Mouse (Mus musculus) hindbrain, embryonic 11.5 days (tissue): ENCODE measurements around the gene Dst. TPM values are rescaled to one million over a fixed set of nuclear protein-coding genes. Genes with fewer than 3 reads are reported as not detected.

Experiments used
- ATAC-seq: fragments of 200-750 bp; cut with Nextera tagmentation; 2 replicates; pipeline ENCODE4 v1.8.0; 2017; ENCODE audit warnings: mild to moderate bottlenecking, moderate TSS enrichment, moderate library complexity; ENCODE audit not compliant: low FRiP score
- DNase-seq: peaks from one replicate; pipeline ENCODE4 v3.0.0-alpha.2; 2015; ENCODE audit warnings: low spot score
- H3K27ac ChIP-seq: fragments of 300-500 bp; sonication (generic); 2 replicates; pipeline ENCODE4 v1.5.1; 2014; ENCODE audit warnings: mild to moderate bottlenecking, low read depth, low read length
- H3K27me3 ChIP-seq: fragments of 300-500 bp; sonication (generic); 2 replicates; pipeline ENCODE4 v1.6.1; 2014; ENCODE audit warnings: mild to moderate bottlenecking, low read length, moderate library complexity, mixed read lengths; ENCODE audit not compliant: control insufficient read depth, insufficient read depth
- H3K36me3 ChIP-seq: fragments of 300-500 bp; sonication (generic); 2 replicates; pipeline ENCODE4 v1.6.1; 2014; ENCODE audit warnings: mild to moderate bottlenecking, low read length, moderate library complexity, mixed read lengths; ENCODE audit not compliant: control insufficient read depth, insufficient read depth
- H3K4me1 ChIP-seq: fragments of 300-500 bp; sonication (generic); replicated peaks from 2 replicates; pipeline ENCODE4 v1.6.1; 2014; ENCODE audit warnings: low read length, mixed read lengths; ENCODE audit not compliant: control insufficient read depth, insufficient read depth
- H3K4me2 ChIP-seq: fragments of 300-500 bp; sonication (generic); replicated peaks from 2 replicates; pipeline ENCODE4 v1.6.1; 2014; ENCODE audit warnings: mild to moderate bottlenecking, low read depth, low read length
- H3K4me3 ChIP-seq: fragments of 300-500 bp; sonication (generic); 2 replicates; pipeline ENCODE4 v1.5.1; 2014; ENCODE audit warnings: low read depth, low read length
- H3K9ac ChIP-seq: fragments of 300-500 bp; sonication (generic); 2 replicates; pipeline ENCODE4 v1.6.1; 2014; ENCODE audit warnings: low read depth, low read length
- H3K9me3 ChIP-seq: fragments of 300-500 bp; sonication (generic); 2 replicates; pipeline ENCODE4 v1.6.1; 2016; ENCODE audit warnings: low read length; ENCODE audit not compliant: control insufficient read depth
- WGBS: fragments of 180-500 bp; shearing (Covaris S2); extraction: QIAGEN DNeasy Blood & Tissue Kit; methylation state at CpG from one replicate; pipeline ENCODE4 v1.1.7; 2014; 5-methylcytosine and 5-hydroxymethylcytosine counted together
- polyA plus RNA-seq: library from polyadenylated mRNA; unstranded; fragments of >200 nt; fragmentation: Nextera tagmentation; extraction: Ambion mirVana; gene quantifications from 2 replicates; pipeline ENCODE4 v1.2.1, GENCODE M21; 2014

Dst gene
- polyA plus RNA-seq, 1 experiment from 2014 or later, result 60.0 TPM

- Histone ChIP-seq H3K4me2 (no peak overlapping the region), H3K4me1 (no peaks in the 10 kb centered on the region), H3K36me3 (no peaks in the 10 kb centered on the region), H3K9ac (no peak overlapping the region), H3K9me3 (no peaks in the 10 kb centered on the region), H3K27ac (no peak overlapping the region), H3K27me3 (no peaks in the 10 kb centered on the region), H3K4me3 (no peak overlapping the region)
- 65% methylated on average over 10 of the region's 10 CpGs for WGBS
- no peak for ATAC-seq
- peak; percentile 58 for DNase-seq
Observed at GRCm38 (mm10) chr1:33892784-33893183, 15.2 kb upstream of the Dst start.

DNA sequence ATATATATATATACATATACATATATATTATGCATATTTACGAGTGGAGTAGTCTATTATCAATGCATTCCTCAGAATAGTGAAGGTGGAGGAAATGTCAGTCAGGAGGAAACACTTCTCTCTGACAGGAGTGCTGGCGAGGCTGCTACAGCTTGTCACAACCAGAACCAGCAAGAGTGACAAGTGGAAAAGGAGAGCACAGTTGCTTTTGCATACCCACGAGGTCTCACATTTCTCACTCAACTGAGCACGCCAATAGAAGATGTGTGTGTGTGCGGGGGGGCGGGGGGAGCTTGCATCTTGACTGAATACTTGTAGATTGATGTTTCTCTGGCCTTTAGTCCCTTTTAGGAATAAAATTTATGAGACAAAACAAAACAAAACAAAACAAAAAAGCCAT is 11.9 kb upstream of the Dst start:
- DNase-seq (no peak), ATAC-seq (no peak)
- no peak overlapping the region for H3K27ac ChIP-seq
- no peaks in the 10 kb centered on the region for H3K4me1 ChIP-seq
- H3K9me3 ChIP-seq, result no peaks in the 10 kb centered on the region
- no peak overlapping the region for H3K4me2 ChIP-seq
- no peak overlapping the region for H3K4me3 ChIP-seq
- H3K27me3 ChIP-seq, result no peaks in the 10 kb centered on the region
- no peaks in the 10 kb centered on the region for H3K36me3 ChIP-seq
- 74% methylated on average over 6 of the region's 6 CpGs for WGBS
- no peak overlapping the region for H3K9ac ChIP-seq

DNA sequence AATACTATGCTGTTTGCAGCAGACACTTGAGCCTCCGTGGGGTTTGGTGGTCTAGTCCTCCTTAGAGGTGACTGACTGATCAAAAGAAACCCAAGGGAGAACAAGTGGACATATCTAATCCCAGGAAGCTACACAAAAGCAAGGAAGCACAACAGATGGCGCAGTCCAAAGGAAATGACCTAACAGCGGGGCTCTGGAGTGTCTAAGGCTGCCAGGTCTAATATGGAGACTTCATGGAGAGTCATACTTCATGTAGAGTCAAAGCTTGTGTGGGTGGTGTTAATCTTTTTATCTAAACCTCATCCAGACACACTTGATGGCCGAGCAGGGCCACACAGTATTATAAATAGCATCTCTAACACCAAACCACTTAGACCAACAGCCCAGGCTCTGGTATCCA is 11.4 kb upstream of the Dst start:
- Histone ChIP-seq H3K4me1 (no peaks in the 10 kb centered on the region), H3K27ac (no peak overlapping the region), H3K9me3 (no peaks in the 10 kb centered on the region), H3K36me3 (no peaks in the 10 kb centered on the region), H3K4me3 (no peak overlapping the region), H3K4me2 (no peak overlapping the region), H3K27me3 (no peaks in the 10 kb centered on the region), H3K9ac (no peak overlapping the region)
- 92% methylated on average over 4 of the region's 4 CpGs for WGBS
- ATAC-seq (no peak), DNase-seq (no peak)

GRCm38 (mm10) chr1:33897426-33897825 is 10.6 kb upstream of the Dst start:
- Histone ChIP-seq H3K9ac (no peak overlapping the region), H3K9me3 (no peaks in the 10 kb centered on the region), H3K4me3 (no peak overlapping the region), H3K36me3 (no peaks in the 10 kb centered on the region), H3K4me1 (no peaks in the 10 kb centered on the region), H3K27me3 (no peaks in the 10 kb centered on the region), H3K4me2 (no peak overlapping the region), H3K27ac (no peak overlapping the region)
- DNase-seq (no peak), ATAC-seq (no peak)
- WGBS, result 90% methylated on average over 11 of the region's 11 CpGs

GRCm38 (mm10) chr1:33898373-33898772 is 9.7 kb upstream of the Dst start:
- Histone ChIP-seq H3K9me3 (no peaks in the 10 kb centered on the region), H3K27ac (no peak overlapping the region), H3K9ac (no peak overlapping the region), H3K27me3 (no peaks in the 10 kb centered on the region), H3K36me3 (no peaks in the 10 kb centered on the region), H3K4me1 (no peaks in the 10 kb centered on the region), H3K4me3 (no peak overlapping the region), H3K4me2 (no peak overlapping the region)
- 89% methylated on average over 6 of the region's 6 CpGs for WGBS
- DNase-seq (no peak), ATAC-seq (no peak)

- Histone ChIP-seq H3K9ac (no peak overlapping the region), H3K27ac (no peak overlapping the region), H3K27me3 (no peaks in the 10 kb centered on the region), H3K4me2 (no peak overlapping the region), H3K4me3 (no peak overlapping the region), H3K4me1 (no peaks in the 10 kb centered on the region), H3K36me3 (no peaks in the 10 kb centered on the region), H3K9me3 (no peaks in the 10 kb centered on the region)
- 94% methylated on average over 8 of the region's 8 CpGs for WGBS
- ATAC-seq (no peak), DNase-seq (no peak)
Observed at GRCm38 (mm10) chr1:33900175-33900574, 7.8 kb upstream of the Dst start.

DNA sequence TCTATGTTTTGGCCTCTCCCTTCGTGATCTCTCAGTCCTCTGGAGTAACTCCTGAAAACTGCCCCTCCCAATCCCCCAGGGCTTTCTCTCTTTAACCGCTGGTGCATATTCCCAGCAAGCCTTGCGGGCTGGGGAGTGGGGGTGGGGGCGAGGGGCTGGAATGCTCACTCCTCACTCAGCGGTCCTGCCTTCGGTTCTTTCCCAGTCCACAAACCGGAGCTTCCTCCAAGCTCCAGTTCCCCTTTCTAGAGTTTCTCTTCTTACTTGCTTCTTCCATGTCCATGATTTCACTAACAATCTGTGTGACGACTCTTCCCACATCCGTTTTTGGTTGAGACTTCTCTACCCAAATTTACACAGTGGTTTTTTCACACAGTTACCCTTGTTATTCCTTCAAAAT is 4.4 kb upstream of the Dst start:
- no peaks in the 10 kb centered on the region for H3K36me3 ChIP-seq
- H3K4me1 ChIP-seq, result peaks cover under 1% of the 10 kb centered on the region; the same call in 1 of the 2 replicates
- H3K27me3 ChIP-seq, result 0 out of 2 replicates have a peak, but pooled peaks cover under 1% of the 10 kb centered on the region
- H3K4me3 ChIP-seq, result no peak overlapping the region
- H3K9ac ChIP-seq, result no peak overlapping the region
- WGBS, result 26% methylated on average over 9 of the region's 9 CpGs
- H3K9me3 ChIP-seq, result no peaks in the 10 kb centered on the region
- H3K27ac ChIP-seq, result no peak overlapping the region
- no peak overlapping the region for H3K4me2 ChIP-seq
- no peak for ATAC-seq
- no peak for DNase-seq

- 39% methylated on average over 10 of the region's 10 CpGs for WGBS
- H3K36me3 ChIP-seq, result no peaks in the 10 kb centered on the region
- no peak overlapping the region for H3K27ac ChIP-seq
- H3K4me3 ChIP-seq, result no peak overlapping the region
- peaks cover 2% of the 10 kb centered on the region; the same call in 1 of the 2 replicates for H3K4me1 ChIP-seq
- H3K9me3 ChIP-seq, result no peaks in the 10 kb centered on the region
- 0 out of 2 replicates have a peak, but pooled peaks cover 4% of the 10 kb centered on the region for H3K27me3 ChIP-seq
- ATAC-seq, result no peak
- H3K9ac ChIP-seq, result no peak overlapping the region
- H3K4me2 ChIP-seq, result no peak overlapping the region
- no peak for DNase-seq
Observed at GRCm38 (mm10) chr1:33906216-33906615, 1.8 kb upstream of the Dst start.

- H3K4me2 ChIP-seq, result peak overlapping the region; percentile 89
- H3K4me1 ChIP-seq, result peaks cover 2% of the 10 kb centered on the region; the same call in 1 of the 2 replicates
- H3K27me3 ChIP-seq, result 0 out of 2 replicates have a peak, but pooled peaks cover 4% of the 10 kb centered on the region
- peak; percentile 57 for ATAC-seq
- no peak for DNase-seq
- WGBS, result 1% methylated on average over 20 of the region's 20 CpGs
- no peaks in the 10 kb centered on the region for H3K36me3 ChIP-seq
- peak overlapping the region; percentile 63 for H3K4me3 ChIP-seq
- H3K9me3 ChIP-seq, result no peaks in the 10 kb centered on the region
- H3K9ac ChIP-seq, result peak overlapping the region; percentile 68; the same call in 1 of the 2 replicates
- no peak overlapping the region for H3K27ac ChIP-seq
Observed at GRCm38 (mm10) chr1:33906927-33907326, 1.1 kb upstream of the Dst start.
